Mouse (Mus musculus): Measurements from ENCODE around the gene Itih3. TPM values are rescaled to one million over a fixed set of nuclear protein-coding genes. Genes with fewer than 3 reads are reported as not detected.

Gene Itih3
- polyA plus RNA-seq, 1 experiment: 0.02 TPM

- Histone ChIP-seq H3K36me3 (ENCODE audit: control insufficient read depth) (peaks cover 28% of the 10 kb centered on the region), H3K9me3 (ENCODE audit: control insufficient read depth, low read length) (no peaks in the 10 kb centered on the region), H3K27me3 (ENCODE audit: control insufficient read depth) (no peaks in the 10 kb centered on the region), H3K4me1 (ENCODE audit: control insufficient read depth) (peaks cover 4% of the 10 kb centered on the region), H3K4me3 (replicated peaks) (no peak overlapping the region)
- TF ChIP-seq TAL1 (IDR thresholded peaks at IDR 0.05; ENCODE audit: low read length) (no peak), GATA1 (IDR thresholded peaks at IDR 0.05; ENCODE audit: low read length) (no peak)
These were observed 62.0 kb downstream of the Itih3 start for GRCm38 (mm10) chr14:30861421-30862125.

Other genes starting within 250 kb of the Itih3 start
- gene Sfmbt1, start 208.9 kb downstream of the Itih3 start, polyA plus RNA-seq (2012): 0.13 and 0.18 TPM in 2 replicates
- gene Tmem110, start 98.2 kb downstream of the Itih3 start, polyA plus RNA-seq (2012): 2.3 and 2.8 TPM in 2 replicates
- 0.03 TPM in 1 of 2 replicates, not detected in the other for gene Mustn1, start 44.6 kb downstream of the Itih3 start, polyA plus RNA-seq (2012)
- 0.02 TPM in 1 of 2 replicates, not detected in the other for gene Itih4, start 37.3 kb downstream of the Itih3 start, polyA plus RNA-seq (2012)
- gene Itih1, start 19.5 kb upstream of the Itih3 start, polyA plus RNA-seq (2012): not detected in 2 replicates
- 0.05 and 0.07 TPM in 2 replicates for gene Nek4, start 27.6 kb upstream of the Itih3 start, polyA plus RNA-seq (2012)
- gene Glt8d1, start 77.6 kb upstream of the Itih3 start, polyA plus RNA-seq (2012): 0.10 and 0.19 TPM in 2 replicates
- 5.2 and 5.8 TPM in 2 replicates for gene Spcs1, start 77.9 kb upstream of the Itih3 start, polyA plus RNA-seq (2012)
- 1.2 and 1.6 TPM in 2 replicates for gene Pbrm1, start 95.4 kb upstream of the Itih3 start, polyA plus RNA-seq (2012)
- 0.74 and 1.2 TPM in 2 replicates for gene Gnl3, start 95.4 kb upstream of the Itih3 start, polyA plus RNA-seq (2012)
- gene Smim4, start 205.2 kb upstream of the Itih3 start, polyA plus RNA-seq (2012): 9.0 and 10.3 TPM in 2 replicates
- gene Nt5dc2, start 207.3 kb upstream of the Itih3 start, polyA plus RNA-seq (2012): 16.8 and 31.6 TPM in 2 replicates
- gene Stab1, start 244.9 kb upstream of the Itih3 start, polyA plus RNA-seq (2012): 0.08 and 0.13 TPM in 2 replicates

Data from erythroblast, embryonic 14.5 days (primary cell).